Mouse (Mus musculus): ENCODE measurements around the gene Gpr174.
"Not testable (repeated sequence)": the region's sequence is repeated elsewhere in the genome, so short reads cannot be mapped to it uniquely, and the experiment has no call there.

Gpr174 gene

DNA sequence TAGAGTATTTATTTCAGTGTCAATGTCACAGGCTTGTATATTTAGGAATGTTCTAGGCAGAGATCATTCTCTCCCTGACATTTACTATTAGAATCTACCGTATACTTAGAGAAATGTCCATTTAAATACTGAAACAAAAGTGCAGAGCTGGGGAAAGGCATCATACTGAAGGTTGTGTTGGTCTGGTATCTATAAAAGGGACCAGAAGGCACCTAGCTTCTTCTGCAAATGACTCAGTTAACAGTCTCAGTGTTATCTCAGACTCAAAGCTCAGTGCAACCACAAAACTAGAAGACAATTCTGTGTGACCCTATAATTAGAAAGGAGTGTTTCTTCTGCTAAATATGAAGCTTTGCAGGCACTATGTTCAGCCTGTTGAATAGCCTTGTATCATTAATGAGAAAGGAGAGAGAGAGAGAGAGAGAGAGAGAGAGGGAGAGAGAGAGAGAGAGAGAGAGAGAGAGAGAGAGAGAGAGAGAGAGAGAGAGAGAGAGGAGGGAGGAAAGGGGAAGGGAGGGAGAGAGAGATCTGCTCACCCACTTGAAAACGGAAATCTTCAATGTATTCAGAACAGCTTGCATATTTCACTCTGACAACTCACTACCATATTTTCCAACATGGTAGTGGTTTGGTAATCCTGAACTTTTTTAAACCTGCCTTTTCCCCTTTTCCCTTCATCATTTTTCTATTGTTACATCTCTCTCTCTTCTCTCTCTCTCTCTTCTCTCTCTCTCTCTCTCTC, at the start of gene Gpr174:
Gene Gpr174 (plus strand): TSS at position 393 of the 742 bp plus-strand sequence.
- no peak for DNase-seq (ENCODE audit: low spot score)

DNA sequence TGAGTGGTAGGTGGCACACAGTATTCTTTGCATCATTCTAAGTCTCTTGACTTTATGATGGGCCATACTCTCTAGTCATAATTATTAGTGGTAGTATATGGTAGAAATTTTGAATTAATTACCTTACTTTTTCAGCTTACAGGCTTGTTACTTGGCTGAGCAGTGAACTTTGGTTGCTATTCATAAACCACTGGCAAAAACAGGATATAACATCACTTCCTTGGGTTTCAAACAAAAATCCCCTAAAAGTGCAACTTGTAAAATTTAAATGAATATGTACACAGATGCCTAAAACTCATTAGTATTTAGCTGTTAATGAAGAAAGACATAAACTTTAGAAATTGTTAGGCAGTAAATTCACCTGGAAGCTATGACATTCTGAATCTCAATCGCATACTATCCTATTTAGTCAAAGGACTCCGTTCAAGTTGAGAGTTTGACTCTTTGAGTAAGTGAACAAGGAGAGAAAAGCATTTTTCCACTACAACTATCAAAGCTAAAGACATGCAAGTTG, 38.0 kb upstream of the Gpr174 start:
- DNase-seq (ENCODE audit: low spot score), result no peak

GRCm38 (mm10) chrX:107224846-107225245, 30.8 kb upstream of the Gpr174 start:
- DNase-seq (ENCODE audit: low spot score), result no peak

DNA sequence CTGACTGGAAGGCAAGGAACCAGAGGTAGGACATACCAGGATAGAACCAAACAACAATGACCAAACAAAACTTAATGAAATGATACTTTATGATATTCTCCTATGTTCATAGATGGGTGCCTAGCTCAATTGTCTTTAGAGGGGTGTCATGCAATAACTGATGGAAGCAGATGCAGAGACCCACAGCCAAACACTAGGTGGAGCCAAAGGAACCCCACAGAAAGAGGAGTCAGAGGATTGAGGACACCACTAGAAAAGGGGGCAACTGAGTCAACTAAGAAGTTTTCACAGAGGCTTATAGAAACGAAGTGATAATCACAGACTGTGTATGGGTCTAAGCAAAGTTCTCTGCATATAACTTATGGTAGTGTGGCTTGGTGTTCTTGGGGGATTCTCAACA, 24.5 kb upstream of the Gpr174 start:
- DNase-seq (ENCODE audit: low spot score), result no peak

DNA sequence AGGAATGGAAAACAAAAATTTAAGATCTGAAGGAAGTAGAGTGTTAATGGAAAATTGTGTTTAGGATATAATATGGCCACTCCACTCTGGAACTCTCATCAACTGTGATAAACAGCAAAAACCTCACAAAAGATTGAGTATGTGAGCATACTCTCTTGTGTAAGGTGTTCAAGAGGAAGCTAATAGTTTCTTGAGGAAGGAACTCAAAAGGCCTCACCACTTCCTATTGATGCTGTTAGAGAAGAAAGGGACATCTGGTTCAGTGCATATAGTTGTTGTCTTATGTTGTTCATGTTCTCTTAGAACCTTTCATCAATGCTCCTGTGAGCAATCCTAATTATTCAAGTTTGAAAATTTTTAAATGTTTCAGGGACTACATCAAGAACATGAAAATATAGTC, 21.0 kb upstream of the Gpr174 start:
- no peak for DNase-seq (ENCODE audit: low spot score)

DNA sequence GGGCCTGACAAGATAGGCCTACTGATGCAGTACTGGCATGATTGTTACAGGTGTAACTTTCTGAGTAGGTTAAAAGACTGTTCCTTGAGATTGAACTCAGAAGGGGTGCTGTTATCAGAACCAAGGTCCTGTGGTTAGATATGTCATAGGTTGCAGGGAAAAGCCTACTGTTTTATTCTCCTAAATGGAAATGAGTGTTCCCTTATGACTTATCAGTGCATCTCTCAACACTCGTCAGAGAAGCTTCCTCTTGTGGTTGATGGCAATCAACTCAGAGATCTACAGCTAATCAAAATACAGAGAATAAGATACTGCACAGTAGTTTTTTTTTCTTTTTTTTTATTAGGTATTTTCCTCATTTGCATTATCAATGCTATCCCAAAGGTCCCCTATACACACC, 19.2 kb upstream of the Gpr174 start:
- DNase-seq (ENCODE audit: low spot score), result no peak

DNA sequence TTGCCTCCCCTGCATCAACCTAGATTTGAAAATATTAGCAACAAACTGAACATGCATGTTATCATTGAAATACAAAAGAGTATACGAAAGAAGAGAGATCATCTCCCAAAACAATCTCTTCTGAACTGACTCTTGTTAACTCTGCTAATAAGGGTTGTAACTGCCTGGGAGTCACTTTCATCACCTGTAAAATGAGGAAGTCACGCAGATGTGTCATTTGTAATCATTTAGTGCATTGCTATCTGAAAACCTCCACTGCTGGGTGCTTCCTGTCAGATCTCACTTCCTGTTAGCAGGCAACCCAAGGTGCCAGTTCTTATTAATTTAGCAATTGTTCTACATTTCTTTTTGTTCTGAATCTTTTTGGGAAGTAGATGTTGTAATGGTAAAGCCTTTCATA, 5.3 kb upstream of the Gpr174 start:
- no peak for DNase-seq (ENCODE audit: low spot score)

GRCm38 (mm10) chrX:107264619-107265018, 8.9 kb downstream of the Gpr174 start:
- DNase-seq (ENCODE audit: low spot score), result no peak

GRCm38 (mm10) chrX:107277606-107278005, 21.9 kb downstream of the Gpr174 start:
- no peak for DNase-seq (ENCODE audit: low spot score)

DNA sequence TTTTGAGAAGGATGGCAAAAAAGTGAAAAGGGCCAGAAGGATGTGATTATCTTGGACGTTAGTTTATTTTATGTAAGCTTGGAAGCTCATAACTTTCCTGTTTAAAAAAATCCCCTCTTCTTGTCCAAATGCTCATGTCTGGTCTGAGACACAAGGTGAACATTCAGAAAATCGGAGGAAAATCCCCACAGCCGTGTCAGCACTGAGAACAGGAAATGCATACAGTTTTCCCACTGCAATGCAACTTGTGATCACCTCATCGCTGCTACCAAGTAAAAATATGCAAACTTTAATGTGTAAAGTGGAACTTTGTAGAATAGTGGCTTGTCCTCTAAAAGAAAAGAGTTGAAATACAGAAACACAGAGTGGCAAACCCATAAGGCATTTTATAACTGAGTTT, 28.5 kb downstream of the Gpr174 start:
- DNase-seq (ENCODE audit: low spot score), result no peak

GRCm38 (mm10) chrX:107297861-107298260, 42.2 kb downstream of the Gpr174 start:
- not testable (repeated sequence) for DNase-seq (ENCODE audit: low spot score)

DNA sequence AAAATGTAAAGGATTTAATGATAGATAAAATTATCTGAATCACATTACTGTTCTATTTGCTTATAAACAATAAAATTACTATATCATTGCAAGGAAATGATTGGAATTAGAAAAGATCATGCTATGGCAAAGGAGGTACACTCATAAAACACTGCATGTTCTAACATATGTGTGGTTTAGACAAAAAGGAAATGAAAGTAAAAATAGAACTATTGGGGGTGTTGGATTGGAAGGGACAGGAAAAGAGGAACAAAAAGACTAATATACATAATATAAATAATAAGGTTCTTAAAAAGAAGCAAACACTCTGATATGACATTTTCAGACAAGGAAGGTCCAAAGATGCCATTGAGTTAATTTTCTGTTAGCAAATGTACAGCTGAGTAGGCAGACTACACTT, 43.1 kb downstream of the Gpr174 start:
- no peak for DNase-seq (ENCODE audit: low spot score)

DNA sequence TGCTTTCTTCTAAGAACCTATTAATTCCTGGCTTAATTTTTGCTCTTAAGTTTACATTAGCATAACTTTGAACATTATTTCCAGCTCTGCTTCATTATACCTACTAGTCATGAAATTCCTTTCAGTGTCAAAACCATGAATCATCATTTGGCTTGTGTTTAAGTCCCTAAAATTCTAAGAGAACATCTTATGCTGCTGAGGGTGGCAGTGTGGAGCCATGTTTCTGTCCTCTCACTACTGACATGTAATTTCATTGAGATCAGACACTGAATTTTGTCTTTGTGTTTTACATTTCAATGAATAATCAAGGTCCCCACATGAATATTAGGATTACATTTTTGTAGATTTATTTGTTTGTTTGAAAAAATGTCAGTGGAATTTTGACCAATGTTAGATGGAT, 50.8 kb downstream of the Gpr174 start:
- DNase-seq (ENCODE audit: low spot score), result no peak

- DNase-seq (ENCODE audit: low spot score), result no peak
Observed at GRCm38 (mm10) chrX:107312533-107312932, 56.9 kb downstream of the Gpr174 start.

DNA sequence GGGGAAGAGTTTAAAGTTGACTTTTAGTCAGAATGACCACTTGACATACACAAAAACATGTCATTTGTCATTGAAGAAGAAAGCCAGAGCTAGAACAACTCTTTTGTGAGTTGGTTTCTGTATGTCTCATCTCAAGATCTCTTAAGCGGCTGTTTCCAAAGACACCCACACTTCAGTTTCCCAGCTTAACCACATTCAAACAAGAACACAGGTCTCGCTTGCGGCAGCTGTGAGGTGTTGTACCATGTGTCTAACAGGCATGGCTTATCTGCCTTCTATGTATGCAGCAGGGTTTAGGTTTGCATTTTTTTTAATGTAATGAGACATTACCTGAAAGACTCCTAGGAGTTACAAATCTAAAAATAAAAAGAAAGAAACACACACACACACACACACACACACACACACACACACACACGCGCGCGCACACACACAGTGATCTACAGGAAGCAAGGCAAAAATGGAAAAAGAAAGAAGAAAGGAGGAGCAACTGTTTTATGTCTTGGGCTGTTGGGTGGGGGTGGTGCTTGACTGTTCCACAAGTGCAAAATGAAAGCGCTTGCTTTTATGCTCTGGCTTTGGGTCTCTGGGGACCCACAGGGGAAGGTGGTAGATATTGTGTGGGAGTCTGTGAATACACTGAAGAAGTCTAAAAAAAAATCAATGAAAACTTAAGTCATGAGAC, 70.2 kb downstream of the Gpr174 start:
- DNase-seq (ENCODE audit: low spot score), result no peak

- DNase-seq (ENCODE audit: low spot score), result no peak
Observed at GRCm38 (mm10) chrX:107329849-107330248, 74.2 kb downstream of the Gpr174 start.

- no peak for DNase-seq (ENCODE audit: low spot score)
Observed at GRCm38 (mm10) chrX:107336609-107337008, 80.9 kb downstream of the Gpr174 start.

DNA sequence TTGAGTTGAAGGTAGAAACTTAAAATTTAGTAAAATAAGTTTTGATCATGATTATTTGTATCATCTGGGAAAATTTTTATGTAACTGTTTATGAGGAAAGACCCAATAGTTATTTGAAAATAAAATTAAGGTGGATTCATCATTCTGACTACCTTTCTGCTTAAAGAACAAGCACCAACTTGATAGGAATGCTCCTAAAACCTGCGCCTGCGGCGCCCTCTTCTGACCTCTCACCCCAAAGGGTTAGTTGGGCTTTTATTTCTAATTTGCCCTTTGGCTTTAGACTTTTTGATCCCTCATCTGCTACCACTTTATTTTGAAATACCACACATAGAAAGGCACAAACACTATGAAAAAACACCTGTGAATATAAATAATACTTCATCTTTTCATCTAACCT, 86.3 kb downstream of the Gpr174 start:
- no peak for DNase-seq (ENCODE audit: low spot score)
